Mouse (Mus musculus) brain, embryonic 14.5 days (tissue): ENCODE data around the gene Taf13. TPM values are rescaled to one million over a fixed set of nuclear protein-coding genes. Genes with fewer than 3 reads are reported as not detected.

Experiments
- DNase-seq: peaks from one replicate; pipeline ENCODE4 v3.0.0-alpha.2; 2011; ENCODE audit warnings: low read depth
- CTCF ChIP-seq: fragments of 200-500 bp; IDR thresholded peaks from 2 replicates; pipeline ENCODE4 v1.5.1; 2012; ENCODE audit warnings: inconsistent platforms, mild to moderate bottlenecking, moderate library complexity, borderline replicate concordance; ENCODE audit not compliant: insufficient read depth, insufficient read length; ENCODE audit errors: extremely low read depth
- POLR2A ChIP-seq: fragments of 200-500 bp; IDR thresholded peaks from 2 replicates; pipeline ENCODE4 v1.6.1; 2012; ENCODE audit warnings: mild to moderate bottlenecking, inconsistent platforms, borderline replicate concordance; ENCODE audit not compliant: poor library complexity, insufficient read depth, insufficient read length, severe bottlenecking; ENCODE audit errors: extremely low read depth
- polyA plus RNA-seq: library from polyadenylated mRNA; depleted of rRNA; stranded (reverse); fragments of >200 nt; gene quantifications from 2 replicates; pipeline ENCODE4 v1.2.3, GENCODE M21; 2012; rRNA removed

The Taf13 gene
- 24.0 and 28.0 TPM in 2 replicates for polyA plus RNA-seq

DNA sequence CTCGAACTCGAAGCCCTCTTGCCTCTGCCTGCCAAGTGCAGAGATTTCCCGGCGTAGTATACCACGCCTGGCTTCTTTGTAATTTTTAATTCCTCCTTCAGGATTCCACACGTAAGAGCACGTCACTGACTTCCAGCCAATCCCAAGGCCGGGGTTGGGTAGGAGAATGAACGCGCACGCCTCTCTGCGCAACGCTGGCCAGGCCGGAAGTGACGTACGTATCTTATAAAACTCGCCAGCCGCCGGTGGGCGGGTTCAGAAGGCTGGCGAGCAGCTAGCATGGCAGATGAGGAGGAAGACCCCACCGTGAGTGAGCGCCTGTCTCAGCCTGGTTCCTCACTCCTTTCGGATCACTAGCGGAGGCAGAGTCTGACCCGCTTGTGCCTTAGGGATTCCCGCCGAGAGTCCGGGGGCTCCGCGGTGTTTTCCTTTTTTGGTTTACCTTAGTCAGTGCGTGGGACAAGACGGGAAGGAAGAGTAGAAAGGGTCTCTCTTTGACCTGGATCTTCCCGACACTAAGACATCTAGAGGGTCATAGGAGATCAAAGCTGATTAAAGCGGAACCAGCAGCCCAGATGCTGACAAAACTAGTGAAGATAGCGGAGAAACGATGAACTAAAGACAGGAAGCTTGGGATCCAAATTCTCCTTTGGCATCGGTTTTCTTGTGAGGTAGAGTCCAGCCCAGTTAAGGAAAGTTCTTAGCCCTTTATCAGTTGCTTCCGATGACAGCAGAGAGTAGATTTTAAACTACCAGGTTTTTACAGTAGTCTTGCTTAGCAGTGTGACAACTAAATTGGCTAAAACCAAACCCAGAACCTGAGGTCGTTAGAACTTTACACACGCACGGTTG, at the start of gene Taf13:
Gene Taf13 (plus strand): TSS at position 256 of the 852 bp plus-strand sequence.
- peak; percentile 99 for DNase-seq
- TF ChIP-seq POLR2A (peak; percentile 98; the same call in 1 of the 2 replicates), CTCF (no peak)

DNA sequence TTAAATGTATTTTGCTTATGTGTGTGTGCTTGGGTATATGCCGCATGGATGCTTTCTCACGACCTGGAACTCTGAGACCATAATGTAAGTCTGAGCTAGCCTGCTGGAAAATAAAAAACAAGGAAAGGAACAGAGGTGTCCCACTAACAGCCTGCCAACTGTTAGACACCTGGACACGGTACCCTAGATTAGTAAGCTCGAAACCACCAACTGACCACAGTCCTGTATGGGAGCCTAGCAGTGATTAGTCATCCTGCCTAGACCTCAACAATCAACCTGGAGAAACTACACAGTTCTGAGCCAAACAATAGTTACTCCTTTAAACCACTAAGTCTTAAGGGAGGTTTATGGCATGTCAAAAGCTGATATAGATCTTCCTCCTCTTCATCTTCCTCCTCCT, 48.1 kb upstream of the Taf13 start:
- TF ChIP-seq POLR2A: no peak
- no peak for TF ChIP-seq CTCF
- DNase-seq: no peak

DNA sequence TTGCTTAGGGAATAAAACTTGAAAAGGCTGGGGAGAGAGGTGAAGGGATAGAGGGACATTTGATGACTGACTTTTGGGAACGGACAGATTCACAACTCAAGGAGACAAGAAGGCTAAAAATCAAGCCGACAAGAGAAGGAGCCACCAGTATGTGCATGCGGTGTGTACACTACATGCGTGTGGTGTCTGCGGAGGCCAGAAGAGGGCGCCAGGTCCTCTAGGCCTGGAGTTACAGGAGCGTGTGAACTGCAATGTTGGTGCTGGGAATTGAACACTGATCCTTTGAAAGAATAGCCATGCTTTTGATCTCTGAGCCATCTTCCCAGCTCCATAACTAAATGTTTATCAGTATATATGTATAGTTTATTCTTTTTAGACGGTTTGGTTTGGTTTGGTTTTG, 43.0 kb upstream of the Taf13 start:
- DNase-seq: no peak
- TF ChIP-seq CTCF (no peak), POLR2A (no peak)

DNA sequence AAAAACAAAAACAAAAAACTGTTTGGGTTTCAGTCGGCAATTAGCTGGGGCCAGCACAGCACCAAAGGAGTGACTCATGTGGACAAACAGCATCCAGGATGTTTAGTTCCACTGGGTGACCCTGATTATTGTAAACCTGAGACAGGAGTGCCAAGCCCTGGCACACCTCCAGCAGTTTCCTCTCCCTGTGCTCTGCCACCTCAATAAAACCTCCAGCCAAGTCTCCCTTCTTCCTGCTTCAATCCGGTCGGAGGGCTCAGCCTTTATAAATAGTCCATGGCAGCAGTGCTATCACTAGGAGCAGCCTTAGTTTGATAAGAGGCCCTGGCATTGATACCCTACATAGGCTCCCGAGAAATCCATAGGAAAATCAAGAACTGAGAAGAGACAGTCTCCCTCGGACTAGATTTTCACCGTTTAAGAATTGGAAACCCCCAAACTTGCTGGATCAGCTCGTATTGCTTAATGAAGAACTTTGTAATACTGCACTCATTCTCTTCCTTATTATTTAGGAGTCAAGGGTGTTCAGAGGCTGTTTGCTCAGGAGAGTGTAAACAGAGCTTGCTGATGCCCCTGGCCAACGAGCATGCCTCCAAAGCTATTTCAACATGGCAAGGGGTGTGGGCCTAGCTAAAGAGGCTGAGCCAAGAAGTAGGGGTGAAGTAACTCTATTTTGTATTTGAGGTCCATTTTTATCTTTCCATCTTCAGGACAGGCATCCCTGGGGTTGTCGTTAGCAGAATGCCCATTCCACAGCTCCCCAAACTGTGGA, 38.2 kb upstream of the Taf13 start:
- TF ChIP-seq POLR2A (no peak), CTCF (no peak)
- peak; percentile 42 for DNase-seq

DNA sequence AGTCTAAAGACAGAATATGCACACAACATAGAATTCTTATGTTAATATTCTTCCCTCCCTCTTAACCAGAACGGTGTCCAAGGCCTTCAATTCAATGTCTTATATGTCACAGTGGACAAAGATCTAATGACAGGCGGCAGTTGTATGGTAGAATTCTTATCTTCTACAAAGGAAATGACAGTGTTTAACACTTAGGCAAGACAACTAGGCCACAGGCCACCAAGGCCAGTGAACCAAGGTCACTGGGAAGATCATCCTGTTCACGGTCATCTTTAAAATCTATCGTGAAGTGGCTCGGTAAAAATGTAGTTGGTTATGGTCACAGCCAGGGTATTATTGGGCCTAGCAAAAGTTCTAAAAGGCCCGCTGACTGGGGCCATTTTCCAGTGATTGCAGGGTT, 37.5 kb upstream of the Taf13 start, which contains the start of gene 1700013F07Rik:
Gene 1700013F07Rik (plus strand): TSS at position 200 of the 400 bp plus-strand sequence.
- no peak for DNase-seq
- no peak for TF ChIP-seq POLR2A

DNA sequence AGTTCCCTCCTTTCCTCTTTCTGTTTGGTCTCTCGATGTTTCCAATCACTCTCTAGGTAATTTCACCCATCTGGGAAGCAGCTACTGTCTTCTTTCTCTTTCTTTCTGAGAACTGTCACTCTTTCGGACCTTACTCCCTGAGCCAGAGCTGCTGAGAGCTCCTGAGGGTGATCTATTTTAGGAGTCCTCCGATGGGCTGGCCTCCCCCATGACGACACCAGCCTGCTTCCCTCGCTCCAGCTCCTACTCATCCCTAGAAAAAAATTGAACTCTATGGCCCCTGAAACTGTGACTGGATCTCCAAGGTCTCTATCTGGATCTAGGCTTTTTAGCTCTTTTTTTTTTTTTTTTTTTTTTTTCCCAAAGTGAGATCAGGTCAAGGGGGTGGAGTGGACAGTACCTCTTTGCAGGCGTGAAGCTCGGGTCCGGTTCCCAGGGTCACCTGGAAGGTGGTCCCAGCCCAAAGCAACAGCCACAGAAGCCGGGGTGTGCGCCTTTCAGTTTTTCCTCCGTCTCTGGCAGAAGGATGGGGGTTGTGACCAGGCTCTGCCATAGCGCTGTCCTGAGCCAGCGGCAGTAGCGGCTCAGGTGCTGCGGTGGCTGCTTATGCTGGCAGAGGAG, 35.5 kb upstream of the Taf13 start:
- TF ChIP-seq POLR2A (no peak), CTCF (no peak)
- no peak for DNase-seq

DNA sequence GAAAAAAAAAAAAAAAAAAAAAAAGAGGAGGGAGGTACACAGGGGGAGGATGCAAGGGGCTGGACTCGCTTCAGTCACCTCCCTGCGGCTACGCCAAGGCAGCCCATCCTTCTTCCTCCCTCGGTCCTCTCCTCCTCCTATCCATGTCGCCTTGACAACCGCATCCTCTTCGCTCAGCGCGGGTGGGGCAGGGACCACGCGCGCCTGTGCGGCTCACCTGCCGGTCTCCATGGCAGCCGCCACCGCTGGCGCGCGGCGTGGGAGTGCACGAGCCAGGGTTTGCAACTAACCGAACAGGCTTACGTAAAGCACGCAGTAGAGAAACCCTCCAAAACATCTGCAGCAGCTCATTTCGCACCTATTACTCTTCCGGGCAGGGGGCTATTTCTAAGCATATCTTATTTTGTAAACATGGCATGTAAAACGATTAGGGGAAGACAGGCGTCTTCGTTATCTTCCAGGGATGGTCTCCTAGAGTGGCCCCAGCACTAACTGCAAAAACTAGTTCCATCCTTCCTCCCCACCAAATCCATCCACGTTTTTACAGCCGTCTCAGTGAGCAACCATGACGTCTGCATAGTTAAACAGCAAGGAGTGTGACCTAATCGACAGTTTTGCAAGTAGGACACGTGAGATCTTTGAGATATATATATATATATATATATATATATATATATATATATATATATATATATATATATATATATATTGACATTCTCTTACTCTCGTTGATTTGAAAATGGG, 34.8 kb upstream of the Taf13 start, which contains the start of gene 5330417C22Rik:
Gene 5330417C22Rik (minus strand): TSS at position 20 of the 744 bp plus-strand sequence.
- TF ChIP-seq POLR2A (no peak), CTCF (no peak)
- DNase-seq: peak; percentile 94

DNA sequence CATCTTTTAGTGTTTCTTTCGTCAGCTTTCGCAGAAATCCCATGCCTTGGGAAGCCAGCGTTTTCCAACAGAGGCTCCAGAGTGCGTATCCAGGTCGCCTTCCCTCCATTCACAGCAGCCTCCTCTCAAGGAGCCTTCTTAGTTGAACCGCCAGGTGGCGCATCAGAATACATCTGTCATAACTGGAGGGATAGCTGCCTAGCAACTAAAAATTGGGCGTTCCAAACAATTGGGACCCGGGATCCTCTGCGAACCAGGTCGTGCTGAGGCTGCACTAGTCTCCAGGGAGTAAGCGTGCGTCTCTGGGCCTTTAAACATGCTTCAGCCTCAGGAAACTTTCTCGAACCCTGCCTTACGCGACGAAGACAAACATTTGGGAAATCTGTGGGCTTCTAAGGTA, 34.2 kb upstream of the Taf13 start:
- DNase-seq: peak; percentile 95
- peak; percentile 90 for TF ChIP-seq CTCF
- TF ChIP-seq POLR2A: no peak

DNA sequence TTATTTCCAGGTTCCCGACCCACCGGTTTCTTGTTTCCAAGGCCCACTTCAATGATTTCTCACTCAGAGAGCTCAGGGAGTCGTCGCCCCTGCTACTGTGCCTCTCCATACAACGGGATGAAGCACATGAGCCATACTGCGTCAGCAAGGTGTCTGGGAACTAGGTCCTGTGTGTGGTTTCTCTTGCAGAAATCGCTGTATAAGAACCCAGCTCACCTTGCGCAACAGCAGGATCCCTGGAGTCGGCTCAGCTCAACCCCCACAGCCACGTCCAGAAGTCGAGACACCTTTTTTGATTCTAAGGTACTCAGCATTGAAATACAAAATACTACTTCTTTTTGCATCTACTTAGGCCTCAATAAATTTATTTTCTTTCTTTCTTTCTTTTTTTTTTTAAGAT, 29.2 kb upstream of the Taf13 start:
- DNase-seq: no peak
- no peak for TF ChIP-seq CTCF
- no peak for TF ChIP-seq POLR2A

DNA sequence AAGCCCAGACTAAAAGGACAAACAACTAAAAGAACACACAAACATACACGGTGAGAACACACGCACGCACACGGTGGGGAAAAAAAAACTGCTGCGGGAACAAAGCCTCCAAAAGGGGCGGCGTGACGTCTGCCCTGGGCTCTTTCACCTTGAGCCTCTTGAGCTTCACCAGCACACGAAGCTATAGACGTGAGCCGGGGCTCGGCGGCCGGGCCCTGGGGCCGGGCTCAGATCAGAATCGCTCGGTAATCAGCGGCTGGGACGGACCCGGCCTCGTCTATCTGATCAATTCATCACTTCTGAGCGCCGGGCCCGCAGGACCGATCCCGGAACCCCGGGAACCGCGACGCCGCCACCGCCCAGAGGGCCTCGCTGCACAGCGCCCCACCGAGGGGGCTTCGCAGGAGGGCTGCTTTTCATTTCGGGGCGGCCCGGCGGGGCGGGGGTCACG, 17.4 kb upstream of the Taf13 start:
- TF ChIP-seq POLR2A (no peak), CTCF (no peak)
- DNase-seq: peak; percentile 62
